Mouse (Mus musculus) embryonic fibroblast, embryonic 13.5 days (primary cell): Measurements from ENCODE around the gene Apoe.

Experiments
- CTCF ChIP-seq: IDR thresholded peaks from 2 replicates; pipeline ENCODE4 v1.5.1; 2011; ENCODE audit warnings: mild to moderate bottlenecking, control low read depth, low read length, moderate library complexity, borderline replicate concordance; ENCODE audit not compliant: insufficient read depth
- POLR2A ChIP-seq: IDR thresholded peaks from 2 replicates; pipeline ENCODE4 v1.6.1; 2011; ENCODE audit warnings: low read depth, mild to moderate bottlenecking, control low read depth, low read length, moderate library complexity

DNA sequence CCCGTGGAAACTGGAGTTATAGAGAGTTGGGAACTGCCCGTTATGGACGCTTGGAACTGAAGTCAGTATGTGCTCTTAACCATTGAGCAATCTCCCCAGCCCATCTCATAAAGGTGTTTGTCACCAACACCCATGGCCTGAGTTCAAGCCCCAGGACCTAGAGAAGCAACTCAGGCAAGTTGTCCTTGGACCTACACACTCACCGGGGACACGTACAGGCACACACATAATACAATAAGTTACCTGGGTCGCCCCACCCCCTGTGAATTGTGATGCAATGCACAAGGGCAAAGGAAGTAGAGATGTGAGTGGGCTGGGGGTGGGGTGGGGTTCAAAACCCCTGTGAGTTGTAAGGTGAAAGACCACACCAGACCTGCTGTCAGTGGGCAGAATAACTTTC is 12.5 kb downstream of the Apoe start:
- TF ChIP-seq CTCF (no peak), POLR2A (no peak)
